12 mouse cellular contexts compared by ENCODE assay signal in the genomic region with DNA sequence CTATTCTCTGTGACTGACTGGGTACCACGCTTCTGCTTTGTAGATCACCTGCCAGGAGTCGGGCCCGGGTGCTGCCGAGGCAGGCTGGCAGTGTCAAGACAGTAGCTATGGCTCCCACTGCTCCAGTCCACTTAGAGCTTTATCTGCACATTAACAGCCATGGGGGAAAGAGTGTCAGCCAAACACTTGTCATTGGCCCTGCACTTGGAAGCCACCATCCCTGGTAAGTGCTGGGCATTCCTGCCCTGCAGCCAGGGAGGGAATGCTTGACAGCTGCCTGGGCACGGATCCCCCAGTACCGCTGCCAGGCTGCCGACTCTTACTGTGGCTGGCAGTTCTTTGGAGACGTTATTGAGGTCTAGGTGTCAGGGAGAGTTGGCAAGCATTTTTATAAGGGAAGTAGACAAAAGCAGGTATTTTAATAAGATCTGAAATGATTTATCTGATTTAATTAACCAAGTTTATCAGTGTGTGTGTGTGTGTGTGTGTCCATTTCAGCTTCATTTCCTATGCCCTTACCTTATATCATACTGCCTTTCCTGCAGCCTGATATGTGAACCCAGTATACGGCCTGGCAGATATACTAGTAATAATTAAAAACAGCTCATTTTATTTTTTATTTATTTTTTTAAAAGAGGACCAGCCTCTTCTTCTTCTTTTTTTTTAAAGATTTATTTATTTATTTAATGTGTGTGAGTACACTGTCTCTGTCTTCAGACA. TPM values are rescaled to one million over a fixed set of nuclear protein-coding genes. Genes with fewer than 3 reads are reported as not detected.
DNase-seq lines count a peak whose midpoint lies in the region; ATAC-seq and TF ChIP-seq lines count a peak whose summit lies in the region.
"Had no signal": no experiment of that assay in that cellular context is flagged by ENCODE, and none has a peak within 500 bp of the region (broad histone marks: within the 10 kb centered on the region; RNA-seq: fewer than 3 reads in every experiment).

No protein-coding gene starts in this region.

- ATAC-seq in hindbrain, embryonic 16.5 days: peak; percentile 90
- ATAC-seq in hindbrain, embryonic 13.5 days (ENCODE audit: low FRiP score): no peak
- no peak for ATAC-seq in liver, embryonic 12.5 days
- ATAC-seq: intestine, embryonic 16.5 days; liver, postnatal 0 days; midbrain, embryonic 13.5 days had no signal

- no peaks in the 10 kb centered on the region for H3K9me3 ChIP-seq in hindbrain, embryonic 16.5 days (ENCODE audit: control insufficient read depth, low read length)
- no peaks in the 10 kb centered on the region for H3K9me3 ChIP-seq in hindbrain, embryonic 13.5 days
- H3K9me3 ChIP-seq in liver, embryonic 12.5 days (replicated peaks): no peaks in the 10 kb centered on the region
- H3K9me3 ChIP-seq: midbrain, embryonic 13.5 days had no signal

- 65% methylated on average over 9 of the region's 9 CpGs for WGBS in hindbrain, embryonic 16.5 days
- WGBS in hindbrain, embryonic 13.5 days: 87% methylated on average over 9 of the region's 9 CpGs
- WGBS in thymus, adult 2 months: 96% methylated on average over 9 of the region's 9 CpGs
- 86% methylated on average over 9 of the region's 9 CpGs for WGBS in liver, embryonic 12.5 days (ENCODE audit: insufficient replicate concordance)

- no peak overlapping the region for H3K27ac ChIP-seq in hindbrain, embryonic 16.5 days (ENCODE audit: low read depth, low read length)
- no peak overlapping the region for H3K27ac ChIP-seq in hindbrain, embryonic 13.5 days
- no peak overlapping the region for H3K27ac ChIP-seq in thymus, adult 2 months (ENCODE audit: control insufficient read depth, insufficient read depth, low read length)
- H3K27ac ChIP-seq in liver, embryonic 12.5 days: no peak overlapping the region
- H3K27ac ChIP-seq: midbrain, embryonic 13.5 days had no signal

- H3K27me3 ChIP-seq in hindbrain, embryonic 16.5 days (replicated peaks; ENCODE audit: control insufficient read depth, insufficient read depth, low read length): no peaks in the 10 kb centered on the region
- H3K27me3 ChIP-seq in hindbrain, embryonic 13.5 days: no peaks in the 10 kb centered on the region
- H3K27me3 ChIP-seq in thymus, adult 2 months (ENCODE audit: control insufficient read depth, insufficient read depth, low read length): no peaks in the 10 kb centered on the region
- no peaks in the 10 kb centered on the region for H3K27me3 ChIP-seq in liver, embryonic 12.5 days (replicated peaks)
- H3K27me3 ChIP-seq: midbrain, embryonic 13.5 days had no signal

- H3K4me1 ChIP-seq in hindbrain, embryonic 16.5 days (ENCODE audit: control insufficient read depth, insufficient read depth, low read depth, low read length): no peaks in the 10 kb centered on the region
- no peaks in the 10 kb centered on the region for H3K4me1 ChIP-seq in hindbrain, embryonic 13.5 days (replicated peaks)
- H3K4me1 ChIP-seq in thymus, adult 2 months (replicated peaks; ENCODE audit: control insufficient read depth, insufficient read depth, low read length): no peaks in the 10 kb centered on the region
- H3K4me1 ChIP-seq in liver, embryonic 12.5 days: peaks cover 7% of the 10 kb centered on the region; the same call in 1 of the 2 replicates
- H3K4me1 ChIP-seq: midbrain, embryonic 13.5 days had no signal

- H3K4me2 ChIP-seq in hindbrain, embryonic 16.5 days (ENCODE audit: low read length): no peak overlapping the region
- H3K4me2 ChIP-seq in hindbrain, embryonic 13.5 days: no peak overlapping the region
- H3K4me2 ChIP-seq in liver, embryonic 12.5 days: no peak overlapping the region
- H3K4me2 ChIP-seq: midbrain, embryonic 13.5 days had no signal

- no peak for TF ChIP-seq POLR2A in thymus, adult 2 months (IDR thresholded peaks at IDR 0.05; ENCODE audit: control insufficient read depth, extremely low read depth, insufficient read depth, low read length, poor library complexity)

- no peak overlapping the region for H3K9ac ChIP-seq in hindbrain, embryonic 16.5 days (ENCODE audit: low read depth, low read length)
- no peak overlapping the region for H3K9ac ChIP-seq in hindbrain, embryonic 13.5 days
- H3K9ac ChIP-seq in liver, embryonic 12.5 days: no peak overlapping the region
- H3K9ac ChIP-seq: liver, postnatal 0 days; midbrain, embryonic 13.5 days had no signal

- intact Hi-C loops in heart, postnatal 10 days (cut with DNase I): no loop called here

- peak; percentile 76 for DNase-seq in cerebellum, adult 11-12 months
- DNase-seq in gastrocnemius, adult 18-20 months (ENCODE audit: low spot score): peak; percentile 81
- DNase-seq in heart, postnatal 10 days: peak; percentile 84 to 86
- DNase-seq in right cerebral cortex, adult 18-20 months: no peak
- DNase-seq in thymus, adult 2 months: no peak
- DNase-seq: liver, postnatal 0 days; retina, postnatal 1 day had no signal

- TF ChIP-seq CTCF in thymus, adult 2 months (IDR thresholded peaks at IDR 0.05; ENCODE audit: borderline replicate concordance, control insufficient read depth, extremely low read depth, insufficient read depth, low read length, poor library complexity): no peak

- H3K4me3 ChIP-seq in hindbrain, embryonic 16.5 days (ENCODE audit: low read length): no peak overlapping the region
- no peak overlapping the region for H3K4me3 ChIP-seq in hindbrain, embryonic 13.5 days
- H3K4me3 ChIP-seq in thymus, adult 2 months (ENCODE audit: control insufficient read depth, insufficient read depth, low read length): no peak overlapping the region
- no peak overlapping the region for H3K4me3 ChIP-seq in liver, embryonic 12.5 days
- H3K4me3 ChIP-seq: midbrain, embryonic 13.5 days had no signal

- no peaks in the 10 kb centered on the region for H3K36me3 ChIP-seq in hindbrain, embryonic 16.5 days (ENCODE audit: control insufficient read depth, insufficient read depth, low read length)
- H3K36me3 ChIP-seq in hindbrain, embryonic 13.5 days: peaks cover 11% of the 10 kb centered on the region
- H3K36me3 ChIP-seq in thymus, adult 2 months (ENCODE audit: control insufficient read depth, insufficient read depth, low read length): no peaks in the 10 kb centered on the region
- no peaks in the 10 kb centered on the region for H3K36me3 ChIP-seq in liver, embryonic 12.5 days

RNA-seq across cellular contexts. Expression of gene Eef1a1, which starts 48.4 kb away (rescaled TPM):
- polyA plus RNA-seq in hindbrain, embryonic 16.5 days (2015; fragmentation: Nextera tagmentation; extraction: Ambion mirVana): 2,954 and 2,983 TPM in 2 replicates
- polyA plus RNA-seq in hindbrain, embryonic 13.5 days (2015; fragmentation: Nextera tagmentation; extraction: Ambion mirVana): 3,538 and 3,562 TPM in 2 replicates
- total RNA-seq in gastrocnemius, adult 18-20 months (2021): 100 to 1,000 TPM; 424 to 467 TPM
- total RNA-seq in heart, postnatal 10 days (2021): 1,000 to 10,000 TPM; 3,592 to 3,750 TPM
- polyA plus RNA-seq in thymus, adult 2 months (2012; rRNA removed): 4,171 and 4,540 TPM in 2 replicates
- 2,705 and 2,706 TPM in 2 replicates for polyA plus RNA-seq in liver, embryonic 12.5 days (2016; fragmentation: Nextera tagmentation; extraction: Ambion mirVana)

RNA-seq across cellular contexts. Expression of gene Slc17a5, which starts 50.5 kb away (rescaled TPM):
- 15.6 and 15.8 TPM in 2 replicates for polyA plus RNA-seq in hindbrain, embryonic 16.5 days (2015; fragmentation: Nextera tagmentation; extraction: Ambion mirVana)
- 18.8 and 19.4 TPM in 2 replicates for polyA plus RNA-seq in hindbrain, embryonic 13.5 days (2015; fragmentation: Nextera tagmentation; extraction: Ambion mirVana)
- total RNA-seq in gastrocnemius, adult 18-20 months (2021): 1 to 10 TPM; 2.8 to 3.2 TPM
- total RNA-seq in heart, postnatal 10 days (2021): 1 to 10 TPM; 7.6 to 7.7 TPM
- polyA plus RNA-seq in thymus, adult 2 months (2012; rRNA removed): 15.5 and 16.6 TPM in 2 replicates
- polyA plus RNA-seq in liver, embryonic 12.5 days (2016; fragmentation: Nextera tagmentation; extraction: Ambion mirVana): 5.6 and 6.0 TPM in 2 replicates

Comparison
In these comparisons a context has a peak if more than half of its experiments do, and no peak if none do; other contexts are left out.
1. DNase-seq: peak in cerebellum, adult 11-12 months (single experiment), gastrocnemius, adult 18-20 months (single experiment) and heart, postnatal 10 days (2 of 2); none in right cerebral cortex, adult 18-20 months (single experiment) and thymus, adult 2 months (single experiment).